Mouse (Mus musculus) large intestine, adult 2 months (tissue): Measurements from ENCODE around the gene Prr36. TPM values are rescaled to one million over a fixed set of nuclear protein-coding genes. Genes with fewer than 3 reads are reported as not detected.

Experiments used
- polyA plus RNA-seq: library from polyadenylated mRNA; depleted of rRNA; stranded (reverse); fragments of >200 nt; gene quantifications from 2 replicates; pipeline ENCODE4 v1.2.3, GENCODE M21; 2012; rRNA removed

Prr36 gene
- polyA plus RNA-seq, 1 experiment, result 0.20 TPM

Other genes starting within 250 kb of the Prr36 start
- 0.41 and 1.2 TPM in 2 replicates for gene Cd209f, start 111.6 kb downstream of the Prr36 start, polyA plus RNA-seq
- gene Cd209g, start 83.4 kb downstream of the Prr36 start, polyA plus RNA-seq, result 0.27 and 0.45 TPM in 2 replicates
- 6.2 and 7.9 TPM in 2 replicates for gene Evi5l, start 50.9 kb downstream of the Prr36 start, polyA plus RNA-seq
- 0.24 and 0.26 TPM in 2 replicates for gene Lrrc8e, start 9.4 kb upstream of the Prr36 start, polyA plus RNA-seq
- gene Map2k7, start 21.3 kb upstream of the Prr36 start, polyA plus RNA-seq, result 15.6 and 18.7 TPM in 2 replicates
- gene Gm49320, start 21.4 kb upstream of the Prr36 start, polyA plus RNA-seq, result 1.5 and 1.7 TPM in 2 replicates
- gene Tgfbr3l, start 30.8 kb upstream of the Prr36 start, polyA plus RNA-seq, result 12.0 and 21.4 TPM in 2 replicates
- 24.6 and 30.5 TPM in 2 replicates for gene Snapc2, start 35.6 kb upstream of the Prr36 start, polyA plus RNA-seq
- gene Ctxn1, start 41.8 kb upstream of the Prr36 start, polyA plus RNA-seq, result 13.0 and 24.6 TPM in 2 replicates
- 71.5 and 71.7 TPM in 2 replicates for gene Timm44, start 58.5 kb upstream of the Prr36 start, polyA plus RNA-seq
- 278 and 368 TPM in 2 replicates for gene Ccl25, start 107.8 kb upstream of the Prr36 start, polyA plus RNA-seq
- gene Elavl1, start 108.0 kb upstream of the Prr36 start, polyA plus RNA-seq, result 43.2 and 47.3 TPM in 2 replicates